Mouse (Mus musculus) frontal cortex, adult 2 months (tissue): ENCODE results near the gene Fzd7. TPM values are rescaled to one million over a fixed set of nuclear protein-coding genes. Genes with fewer than 3 reads are reported as not detected.
"Not testable (repeated sequence)": the region's sequence is repeated elsewhere in the genome, so short reads cannot be mapped to it uniquely, and the experiment has no call there.

Source experiments
- DNase-seq, 2 experiments: peaks; one replicate each; pipeline ENCODE4 v3.0.0; 2022; ENCODE audit warnings: low spot score in 1 of 2; ENCODE audit errors: extremely low spot score in 1 of 2
- polyA plus RNA-seq: library from polyadenylated mRNA; depleted of rRNA; stranded (reverse); fragments of >200 nt; gene quantifications from 2 replicates; pipeline ENCODE4 v1.2.3, GENCODE M21; 2012; rRNA removed

The Fzd7 gene
- polyA plus RNA-seq, result 3.6 and 4.8 TPM in 2 replicates

DNA sequence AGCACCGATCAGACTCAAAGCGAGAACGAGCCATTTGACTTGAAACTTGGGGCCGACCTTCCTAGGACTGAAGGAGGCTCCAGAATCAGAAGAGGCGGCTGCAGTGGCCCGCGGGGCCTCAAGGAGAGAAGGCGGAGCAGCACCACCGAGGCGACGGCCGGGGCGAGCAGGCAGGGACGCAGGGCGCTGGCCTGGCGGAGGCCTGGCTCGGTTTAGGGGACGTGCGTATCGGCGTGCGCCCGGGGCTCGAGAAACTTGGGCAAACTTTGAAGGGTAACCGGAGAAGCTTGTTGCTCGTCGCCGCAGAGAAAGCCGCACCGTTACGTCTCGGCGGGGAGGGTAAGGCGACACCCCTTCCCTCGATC lies at the start of gene Fzd7:
TSS of gene Fzd7 (plus strand) at position 94 of the 365 bp plus-strand sequence.
- DNase-seq, result no peak

- DNase-seq, result no peak
Measured at GRCm38 (mm10) chr1:59433296-59433695, 48.9 kb upstream of the Fzd7 start.

- DNase-seq, result no peak
Measured at GRCm38 (mm10) chr1:59434071-59434470, 48.2 kb upstream of the Fzd7 start.

DNA sequence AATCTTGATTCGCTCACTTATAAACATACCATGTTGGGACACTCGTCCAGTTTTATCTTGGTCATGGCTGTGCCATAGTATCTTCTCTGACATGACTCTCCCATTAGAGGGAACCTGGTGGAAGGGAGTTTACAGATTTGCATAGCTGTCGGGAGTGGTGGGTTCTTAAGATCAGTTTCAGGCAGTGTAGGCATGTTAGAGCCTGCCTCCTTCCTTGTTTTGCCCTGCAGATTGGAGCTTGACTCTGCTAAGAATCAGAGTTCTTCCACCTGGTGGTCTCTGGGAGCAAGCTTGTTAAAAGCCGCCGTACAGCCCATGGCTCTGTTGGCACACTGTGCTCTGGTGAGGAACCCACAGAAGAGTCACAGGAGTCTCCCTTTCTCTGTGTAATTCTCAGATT lies 47.0 kb upstream of the Fzd7 start:
- DNase-seq, result no peak

DNA sequence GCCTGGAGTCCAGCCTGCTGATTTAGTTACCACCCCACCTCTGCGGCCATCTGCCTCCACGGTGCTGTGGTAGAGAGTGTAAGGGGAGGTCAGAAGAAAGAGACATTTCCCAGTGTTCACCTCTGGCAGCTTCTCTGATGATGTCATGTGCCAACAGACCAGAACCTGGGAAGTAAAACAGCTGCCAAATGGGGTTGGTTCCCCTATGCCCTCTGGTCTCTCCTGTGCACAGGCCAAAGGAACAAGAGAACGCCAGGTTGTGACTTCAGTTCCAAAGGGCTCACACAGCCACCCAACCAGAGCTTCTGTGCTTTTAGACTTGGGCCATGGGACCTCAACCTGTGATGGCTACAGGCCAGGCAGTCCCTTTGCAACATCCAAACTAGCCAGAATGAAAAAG lies 45.9 kb upstream of the Fzd7 start:
- no peak for DNase-seq

- no peak for DNase-seq
Measured at GRCm38 (mm10) chr1:59437927-59438326, 44.3 kb upstream of the Fzd7 start.

DNA sequence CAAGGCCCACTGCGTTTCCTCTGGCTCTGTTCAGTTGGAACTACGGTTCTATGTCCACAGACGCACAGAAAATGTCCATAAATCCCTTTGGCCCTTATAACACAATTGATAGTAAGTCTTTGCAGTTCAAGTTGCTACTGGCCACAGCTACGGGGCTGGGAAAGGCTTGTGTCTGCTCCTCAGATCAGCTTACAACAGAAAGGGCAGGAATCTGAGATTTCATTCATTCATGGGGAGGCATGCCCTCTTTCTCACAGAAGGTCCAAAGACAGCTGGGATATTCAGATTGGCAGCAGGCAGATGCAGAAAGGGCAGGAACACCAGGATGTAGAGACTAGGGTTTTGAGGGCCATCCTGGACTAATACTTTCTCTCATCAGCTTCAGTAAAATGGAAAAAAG lies 43.9 kb upstream of the Fzd7 start:
- DNase-seq, result no peak

DNA sequence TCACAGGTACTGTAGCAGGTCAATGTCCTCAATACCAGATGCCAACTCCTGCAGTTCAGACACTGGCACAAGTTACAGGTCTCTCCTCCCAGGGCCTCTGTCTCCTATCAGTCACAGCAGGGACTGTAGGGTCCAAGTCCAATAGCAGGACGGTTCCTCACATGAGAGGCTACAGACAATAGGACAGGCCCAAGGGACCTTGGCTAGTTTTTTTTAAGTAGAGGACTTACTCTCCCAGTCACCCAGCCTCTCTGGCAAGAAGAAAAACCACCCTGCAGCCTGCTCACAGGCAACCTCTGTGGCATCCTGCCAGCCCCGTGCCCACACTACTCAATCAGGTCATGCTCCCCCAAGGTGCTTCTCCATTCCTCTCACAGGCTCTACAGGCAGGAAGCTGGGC lies 43.0 kb upstream of the Fzd7 start:
- DNase-seq, result no peak

DNA sequence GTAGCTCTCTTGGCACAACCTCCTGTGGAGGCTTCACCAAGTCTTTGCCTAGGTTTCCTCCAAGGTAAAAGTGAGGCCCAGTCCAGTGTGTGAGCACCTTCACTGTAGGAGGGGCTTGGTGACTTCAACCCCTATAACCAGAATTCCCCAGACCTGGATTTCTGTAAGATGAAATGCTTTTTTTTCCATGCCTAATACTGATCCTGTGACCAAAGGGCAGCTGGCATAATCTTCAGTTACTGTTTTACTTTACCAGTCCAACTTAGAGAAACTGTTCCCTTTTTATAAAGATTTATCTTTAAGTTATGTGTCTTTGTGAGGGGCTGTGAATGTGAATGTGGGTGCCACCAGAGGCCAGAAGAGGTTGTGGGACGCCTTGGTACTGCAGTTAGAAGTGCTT lies 42.3 kb upstream of the Fzd7 start:
- DNase-seq, result no peak

- not testable (repeated sequence) for DNase-seq
Measured at GRCm38 (mm10) chr1:59442721-59443120, 39.5 kb upstream of the Fzd7 start.

DNA sequence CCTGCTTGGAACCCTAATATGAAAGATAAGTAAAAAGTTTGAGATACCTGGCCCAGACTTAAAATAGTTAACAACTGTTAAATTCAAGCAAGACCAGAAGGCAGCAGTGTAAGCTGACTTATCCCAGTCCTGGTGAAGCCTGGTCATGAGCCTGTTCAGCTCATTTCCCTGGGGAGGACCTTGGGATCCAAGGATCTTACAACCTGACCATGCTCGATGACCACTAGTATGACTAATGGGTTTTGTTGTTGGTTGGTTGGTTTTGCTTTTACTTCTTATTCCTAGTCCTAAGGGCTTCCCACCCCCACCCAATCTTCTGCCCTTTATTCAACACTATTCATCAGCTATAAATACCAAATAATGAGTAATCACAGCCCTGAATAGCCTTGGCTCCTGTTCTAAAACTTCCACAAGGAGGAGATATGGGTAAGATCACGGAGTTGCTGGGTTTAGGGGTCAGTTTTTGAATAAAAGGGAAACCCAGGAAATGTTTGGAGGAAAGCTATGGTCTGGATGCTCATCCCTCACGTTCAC lies 38.0 kb upstream of the Fzd7 start:
- no peak for DNase-seq

GRCm38 (mm10) chr1:59445242-59445641 lies 37.0 kb upstream of the Fzd7 start:
- DNase-seq, result no peak

DNA sequence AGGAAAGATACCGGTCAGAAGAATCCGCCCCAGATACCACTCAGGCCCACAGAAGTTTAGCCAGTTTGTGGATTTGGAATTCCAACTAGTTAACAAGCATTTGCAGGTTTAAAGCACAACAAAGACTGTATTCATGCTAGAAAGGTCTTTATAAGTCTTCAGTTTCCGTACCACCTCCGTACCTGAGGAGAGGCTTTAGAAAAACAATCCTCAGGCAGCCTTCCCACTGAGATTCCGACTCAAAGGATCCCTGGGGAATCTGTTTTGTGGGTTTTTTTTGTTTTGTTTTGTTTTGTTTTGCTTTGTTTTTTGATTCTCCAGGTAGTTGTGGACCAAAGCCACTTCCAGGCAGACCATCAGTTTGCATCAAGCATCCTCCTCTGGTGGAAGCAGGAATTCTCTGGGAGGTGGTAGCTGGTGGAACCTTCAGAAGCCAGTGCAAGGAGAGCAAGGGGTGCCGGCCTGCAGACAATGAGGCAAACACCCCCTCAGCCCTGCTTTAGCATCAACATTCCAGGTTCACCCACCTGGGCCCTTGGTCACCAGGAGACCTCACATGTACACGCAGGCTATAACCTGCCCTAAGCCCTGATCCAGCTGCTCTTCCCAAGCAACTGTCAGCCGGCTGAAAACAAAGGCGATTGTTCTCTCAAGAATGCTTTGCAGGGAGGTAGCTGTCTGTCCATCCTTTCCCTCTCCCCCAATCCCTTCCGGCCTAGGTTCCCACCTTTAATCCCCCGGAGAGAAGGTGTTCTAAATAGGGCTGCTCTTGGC lies 33.5 kb upstream of the Fzd7 start:
- DNase-seq, result no peak

DNA sequence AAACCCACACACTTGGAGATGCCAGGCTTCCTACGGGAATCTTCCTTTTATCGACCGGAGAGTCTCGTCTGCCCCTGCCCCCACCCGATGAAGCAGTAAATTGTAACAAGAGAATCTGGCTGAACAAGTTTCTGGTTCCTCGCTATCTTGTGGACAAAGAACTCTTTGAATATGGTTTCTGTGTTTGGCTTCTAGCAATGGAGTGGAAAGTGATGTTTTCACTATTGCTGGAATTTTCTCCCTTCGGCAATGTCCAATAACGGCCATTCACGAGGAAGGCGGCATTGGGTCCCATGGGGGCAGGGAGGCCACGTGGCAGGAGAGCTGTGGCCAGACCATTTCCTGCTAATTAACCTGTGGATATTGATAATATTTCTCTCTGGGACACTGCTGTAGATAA lies 32.8 kb upstream of the Fzd7 start:
- DNase-seq, result no peak

DNA sequence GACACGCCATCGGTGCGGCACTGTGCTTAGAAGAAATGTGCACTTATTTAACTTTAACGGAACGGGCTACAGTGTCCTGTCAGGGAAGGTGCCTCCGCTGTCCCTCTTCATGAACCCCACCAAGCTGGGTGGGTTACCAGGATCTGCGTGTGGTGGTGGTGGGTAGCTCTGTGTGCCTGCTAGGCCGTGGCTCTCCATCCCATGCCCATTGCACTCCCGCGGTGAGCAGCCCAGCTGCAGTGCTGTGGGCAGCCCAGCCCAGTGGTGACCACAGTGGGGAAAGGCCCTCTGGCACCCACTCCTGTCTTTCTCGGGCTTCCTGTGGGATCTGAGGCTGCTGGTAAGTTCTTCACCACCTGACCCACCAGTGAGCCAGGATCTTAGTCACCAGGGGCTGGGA lies 31.3 kb upstream of the Fzd7 start:
- no peak for DNase-seq

DNA sequence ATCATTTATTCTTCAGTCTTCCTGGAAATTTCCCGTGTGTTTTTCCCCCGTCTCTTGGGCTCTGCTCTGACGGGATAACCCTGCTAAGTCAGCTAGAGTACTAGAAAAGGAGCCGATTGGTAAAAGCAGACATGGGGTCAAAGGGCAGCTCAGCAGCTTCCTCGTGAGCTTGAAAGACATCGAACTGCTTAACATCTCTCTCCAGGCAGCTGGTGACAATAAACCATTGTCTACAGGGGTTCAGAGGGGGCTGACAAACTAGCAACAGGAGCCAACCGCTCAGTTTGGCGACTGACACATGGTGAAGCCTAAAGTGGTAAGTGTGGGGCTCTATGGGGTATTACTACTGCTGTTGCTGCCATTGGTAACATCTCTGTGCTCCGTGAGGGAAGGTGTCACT lies 30.6 kb upstream of the Fzd7 start:
- DNase-seq, result no peak

GRCm38 (mm10) chr1:59456825-59457224 lies 25.4 kb upstream of the Fzd7 start:
- DNase-seq, result no peak

- no peak for DNase-seq
Measured at GRCm38 (mm10) chr1:59457873-59458272, 24.4 kb upstream of the Fzd7 start.

- DNase-seq, result no peak
Measured at GRCm38 (mm10) chr1:59458886-59459285, 23.3 kb upstream of the Fzd7 start.

DNA sequence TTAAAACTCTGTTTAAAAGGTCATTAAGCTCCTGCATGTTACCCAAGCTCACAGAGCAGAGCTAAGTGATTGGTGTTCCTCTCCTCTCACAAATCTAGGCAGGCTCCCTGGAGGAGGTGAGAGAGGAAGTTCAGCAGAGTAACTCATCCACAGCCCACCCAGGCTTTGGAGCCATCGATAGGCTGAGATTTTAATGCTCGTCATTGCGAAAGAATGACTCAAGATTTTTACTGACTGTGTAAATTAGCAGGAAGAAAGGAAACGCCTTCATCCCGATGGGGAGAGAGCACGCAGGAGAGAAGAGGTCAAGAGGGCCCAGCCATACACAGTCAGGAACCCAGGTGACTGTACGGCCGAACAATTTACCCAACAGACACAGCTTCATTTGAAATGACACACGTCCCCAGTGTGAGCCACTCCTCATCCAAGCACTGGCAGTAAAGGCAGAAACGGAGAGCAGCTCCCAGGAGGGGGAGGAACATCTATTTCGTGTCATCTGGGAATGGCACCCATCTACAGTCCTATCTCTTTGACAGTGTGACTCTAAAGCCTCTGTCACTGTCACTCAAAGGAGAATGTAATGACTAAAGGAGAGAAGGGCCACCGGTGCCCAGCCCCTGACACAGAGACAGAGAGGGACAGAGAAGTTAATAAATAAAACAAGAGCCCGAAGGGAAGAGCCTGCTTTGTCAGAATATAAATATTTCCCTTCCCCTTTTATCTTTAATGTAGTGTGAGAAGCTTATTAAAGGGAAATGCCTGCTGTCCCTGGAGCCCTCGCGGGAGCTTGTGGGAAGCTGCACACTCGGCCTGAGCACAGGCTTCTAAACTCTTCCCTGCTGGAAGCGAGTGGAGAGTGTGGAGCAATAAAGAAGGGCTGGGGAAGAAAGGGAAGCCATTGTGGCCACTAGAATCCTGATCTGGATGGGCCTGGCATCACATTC lies 17.3 kb upstream of the Fzd7 start:
- no peak for DNase-seq

DNA sequence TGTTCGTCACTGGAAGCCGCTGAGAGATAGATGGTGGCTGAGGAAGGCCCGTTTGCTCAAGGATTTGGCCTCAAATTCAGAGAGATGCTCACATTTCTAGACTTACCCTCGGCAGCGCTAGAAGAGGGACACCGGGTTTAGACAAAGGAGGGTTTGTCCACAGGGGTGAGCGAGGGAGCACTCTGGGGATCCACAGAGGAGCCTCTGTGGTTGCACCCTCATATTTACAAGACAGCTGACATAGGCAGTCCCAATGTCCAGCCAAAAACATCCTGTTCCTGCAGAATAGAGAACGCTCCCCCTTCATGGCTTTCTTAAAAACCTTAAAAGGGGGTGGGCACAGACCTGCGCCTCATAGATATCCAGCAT lies 16.6 kb upstream of the Fzd7 start:
- no peak for DNase-seq

DNA sequence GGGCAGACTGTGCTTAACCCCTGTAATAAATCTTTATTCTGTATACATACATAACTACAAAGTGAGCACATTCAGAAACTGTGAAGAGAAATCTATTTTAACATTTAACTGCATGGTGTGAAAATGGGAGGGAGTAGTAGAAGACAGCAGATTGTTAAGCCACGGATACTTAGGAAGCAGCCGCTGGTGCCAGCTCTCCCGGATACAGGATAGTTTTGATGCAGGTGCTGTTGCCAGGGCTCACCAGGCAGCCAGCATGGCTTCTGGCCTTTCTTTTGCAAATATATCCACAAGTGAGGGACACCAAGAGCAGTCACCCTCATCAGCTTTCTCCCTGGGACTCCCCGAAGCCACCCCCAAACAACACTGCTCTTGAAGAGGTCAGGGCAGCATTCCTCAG lies 13.1 kb upstream of the Fzd7 start:
- DNase-seq, result no peak
